Mouse (Mus musculus) midbrain, embryonic 14.5 days (tissue): ENCODE measurements around the gene Dusp15. TPM values are rescaled to one million over a fixed set of nuclear protein-coding genes. Genes with fewer than 3 reads are reported as not detected.
A peak's percentile ranks its signal among the peaks of the same experiment; 100 is the strongest.

ENCODE experiments used
- ATAC-seq: fragments of 200-750 bp; cut with Nextera tagmentation; 2 replicates; pipeline ENCODE4 v1.8.0; 2017; ENCODE audit warnings: moderate number of reproducible peaks, moderate library complexity; ENCODE audit not compliant: low FRiP score, low TSS enrichment
- DNase-seq: peaks from one replicate; pipeline ENCODE4 v3.0.0-alpha.2; 2015
- H3K27ac ChIP-seq: fragments of 300-500 bp; sonication (generic); replicated peaks from 2 replicates; pipeline ENCODE4 v1.5.1; 2014; ENCODE audit warnings: mild to moderate bottlenecking, low read depth, low read length, moderate library complexity
- H3K27me3 ChIP-seq: fragments of 300-500 bp; sonication (generic); 2 replicates; pipeline ENCODE4 v1.6.1; 2014; ENCODE audit warnings: low read length, control low read depth, mixed read lengths; ENCODE audit not compliant: control insufficient read depth, insufficient read depth
- H3K36me3 ChIP-seq: fragments of 300-500 bp; sonication (generic); 2 replicates; pipeline ENCODE4 v1.6.1; 2014; ENCODE audit warnings: low read length, control low read depth; ENCODE audit not compliant: control insufficient read depth, insufficient read depth
- H3K4me1 ChIP-seq: fragments of 300-500 bp; sonication (generic); 2 replicates; pipeline ENCODE4 v1.6.1; 2014; ENCODE audit warnings: mild to moderate bottlenecking, antibody characterized with exemption, low read length, control low read depth; ENCODE audit not compliant: control insufficient read depth, insufficient read depth
- H3K4me2 ChIP-seq: fragments of 300-500 bp; sonication (generic); 2 replicates; pipeline ENCODE4 v1.6.1; 2014; ENCODE audit warnings: mild to moderate bottlenecking, low read length, moderate library complexity
- H3K4me3 ChIP-seq: fragments of 300-500 bp; sonication (generic); replicated peaks from 2 replicates; pipeline ENCODE4 v1.5.1; 2014; ENCODE audit warnings: low read depth, low read length
- H3K9ac ChIP-seq: fragments of 300-500 bp; sonication (generic); replicated peaks from 2 replicates; pipeline ENCODE4 v1.6.1; 2014; ENCODE audit warnings: mild to moderate bottlenecking, low read length, moderate library complexity
- H3K9me3 ChIP-seq: fragments of 300-500 bp; sonication (generic); 2 replicates; pipeline ENCODE4 v1.6.1; 2016; ENCODE audit warnings: low read length, control low read depth, mixed read lengths; ENCODE audit not compliant: control insufficient read depth
- WGBS: fragments of 180-500 bp; shearing (Covaris S2); extraction: QIAGEN DNeasy Blood & Tissue Kit; methylation state at CpG from one replicate; pipeline ENCODE4 v1.1.7; 2014; 5-methylcytosine and 5-hydroxymethylcytosine counted together
- polyA plus RNA-seq: library from polyadenylated mRNA; unstranded; fragments of >200 nt; fragmentation: Nextera tagmentation; extraction: Ambion mirVana; gene quantifications from 2 replicates; pipeline ENCODE4 v1.2.1, GENCODE M21; 2014

The Dusp15 gene
- polyA plus RNA-seq, 1 experiment from 2014 or later = 7.3 TPM

- H3K4me2 ChIP-seq = peak overlapping the region; percentile 49
- H3K36me3 ChIP-seq = no peaks in the 10 kb centered on the region
- DNase-seq (peak; percentile 96), ATAC-seq (peak; percentile 66; the same call in 1 of the 2 replicates)
- peaks cover 19% of the 10 kb centered on the region for H3K27me3 ChIP-seq
- peak overlapping the region; percentile 34 for H3K9ac ChIP-seq
- peak overlapping the region; percentile 2 for H3K4me3 ChIP-seq
- H3K4me1 ChIP-seq = 0 out of 2 replicates have a peak, but pooled peaks cover 3% of the 10 kb centered on the region
- H3K27ac ChIP-seq = no peak overlapping the region
- WGBS = 4% methylated on average over 18 of the region's 18 CpGs
- H3K9me3 ChIP-seq = no peaks in the 10 kb centered on the region
Observed at GRCm38 (mm10) chr2:152914310-152915120, 37.0 kb downstream of the Dusp15 start.

- DNase-seq (no peak), ATAC-seq (no peak)
- no peak overlapping the region for H3K4me2 ChIP-seq
- peaks cover 19% of the 10 kb centered on the region for H3K27me3 ChIP-seq
- H3K27ac ChIP-seq = no peak overlapping the region
- H3K4me1 ChIP-seq = 0 out of 2 replicates have a peak, but pooled peaks cover under 1% of the 10 kb centered on the region
- H3K36me3 ChIP-seq = no peaks in the 10 kb centered on the region
- no peak overlapping the region for H3K9ac ChIP-seq
- H3K9me3 ChIP-seq = no peaks in the 10 kb centered on the region
- no peak overlapping the region for H3K4me3 ChIP-seq
- WGBS = 37% methylated on average over 7 of the region's 7 CpGs
Observed at GRCm38 (mm10) chr2:152913471-152913870, 38.0 kb downstream of the Dusp15 start.

GRCm38 (mm10) chr2:152911432-152911831, 40.1 kb downstream of the Dusp15 start:
- H3K4me1 ChIP-seq = no peaks in the 10 kb centered on the region
- no peaks in the 10 kb centered on the region for H3K9me3 ChIP-seq
- H3K4me2 ChIP-seq = no peak overlapping the region
- no peak for ATAC-seq
- no peaks in the 10 kb centered on the region for H3K36me3 ChIP-seq
- H3K27ac ChIP-seq = no peak overlapping the region
- WGBS = 36% methylated on average over 6 of the region's 6 CpGs
- no peak overlapping the region for H3K4me3 ChIP-seq
- no peak overlapping the region for H3K9ac ChIP-seq
- H3K27me3 ChIP-seq = peaks cover 19% of the 10 kb centered on the region
- DNase-seq = no peak

GRCm38 (mm10) chr2:152911031-152911430, 40.5 kb downstream of the Dusp15 start, which contains the start of gene Mylk2:
Gene Mylk2 (plus strand): TSS chr2:152911352.
- Histone ChIP-seq H3K9me3 (no peaks in the 10 kb centered on the region), H3K4me1 (no peaks in the 10 kb centered on the region), H3K27ac (no peak within 1 kb of the TSS), H3K36me3 (no peaks in the 10 kb centered on the region), H3K27me3 (peaks cover 19% of the 10 kb centered on the region), H3K4me3 (no peak within 1 kb of the TSS), H3K4me2 (no peak within 1 kb of the TSS), H3K9ac (no peak within 1 kb of the TSS)
- no peak for ATAC-seq
- 19% methylated on average over 12 of the region's 12 CpGs for WGBS
- no peak for DNase-seq

- H3K4me3 ChIP-seq = no peak overlapping the region
- H3K4me1 ChIP-seq = no peaks in the 10 kb centered on the region
- WGBS = 88% methylated on average over 6 of the region's 6 CpGs
- peaks cover 19% of the 10 kb centered on the region for H3K27me3 ChIP-seq
- no peaks in the 10 kb centered on the region for H3K9me3 ChIP-seq
- ATAC-seq (no peak), DNase-seq (no peak)
- no peaks in the 10 kb centered on the region for H3K36me3 ChIP-seq
- H3K9ac ChIP-seq = no peak overlapping the region
- no peak overlapping the region for H3K27ac ChIP-seq
- no peak overlapping the region for H3K4me2 ChIP-seq
Observed at GRCm38 (mm10) chr2:152909848-152910247, 41.6 kb downstream of the Dusp15 start.

- no peaks in the 10 kb centered on the region for H3K4me1 ChIP-seq
- ATAC-seq = no peak
- no peak overlapping the region for H3K4me3 ChIP-seq
- 54% methylated on average over 14 of the region's 14 CpGs for WGBS
- H3K36me3 ChIP-seq = no peaks in the 10 kb centered on the region
- H3K9ac ChIP-seq = no peak overlapping the region
- no peak for DNase-seq
- peaks cover 7% of the 10 kb centered on the region for H3K27me3 ChIP-seq
- no peaks in the 10 kb centered on the region for H3K9me3 ChIP-seq
- no peak overlapping the region for H3K27ac ChIP-seq
- no peak overlapping the region for H3K4me2 ChIP-seq
Observed at GRCm38 (mm10) chr2:152907114-152907943, 44.2 kb downstream of the Dusp15 start.

GRCm38 (mm10) chr2:152906274-152907037, 45.0 kb downstream of the Dusp15 start:
- Histone ChIP-seq H3K4me1 (no peaks in the 10 kb centered on the region), H3K9ac (no peak overlapping the region), H3K4me3 (no peak overlapping the region), H3K9me3 (no peaks in the 10 kb centered on the region), H3K27me3 (0 out of 2 replicates have a peak, but pooled peaks cover 3% of the 10 kb centered on the region), H3K36me3 (no peaks in the 10 kb centered on the region), H3K27ac (no peak overlapping the region), H3K4me2 (no peak overlapping the region)
- DNase-seq = no peak
- ATAC-seq = no peak
- 64% methylated on average over 9 of the region's 9 CpGs for WGBS

GRCm38 (mm10) chr2:152905036-152905829, 46.3 kb downstream of the Dusp15 start:
- ATAC-seq (no peak), DNase-seq (no peak)
- Histone ChIP-seq H3K4me3 (no peak overlapping the region), H3K9ac (no peak overlapping the region), H3K36me3 (no peaks in the 10 kb centered on the region), H3K27ac (no peak overlapping the region), H3K4me2 (no peak overlapping the region), H3K9me3 (no peaks in the 10 kb centered on the region), H3K27me3 (no peaks in the 10 kb centered on the region), H3K4me1 (no peaks in the 10 kb centered on the region)
- 74% methylated on average over 11 of the region's 11 CpGs for WGBS
